Mouse (Mus musculus): Measurements from ENCODE around the gene Tmem88.
"Not testable (repeated sequence)": the region's sequence is repeated elsewhere in the genome, so short reads cannot be mapped to it uniquely, and the experiment has no call there.

The Tmem88 gene

DNA sequence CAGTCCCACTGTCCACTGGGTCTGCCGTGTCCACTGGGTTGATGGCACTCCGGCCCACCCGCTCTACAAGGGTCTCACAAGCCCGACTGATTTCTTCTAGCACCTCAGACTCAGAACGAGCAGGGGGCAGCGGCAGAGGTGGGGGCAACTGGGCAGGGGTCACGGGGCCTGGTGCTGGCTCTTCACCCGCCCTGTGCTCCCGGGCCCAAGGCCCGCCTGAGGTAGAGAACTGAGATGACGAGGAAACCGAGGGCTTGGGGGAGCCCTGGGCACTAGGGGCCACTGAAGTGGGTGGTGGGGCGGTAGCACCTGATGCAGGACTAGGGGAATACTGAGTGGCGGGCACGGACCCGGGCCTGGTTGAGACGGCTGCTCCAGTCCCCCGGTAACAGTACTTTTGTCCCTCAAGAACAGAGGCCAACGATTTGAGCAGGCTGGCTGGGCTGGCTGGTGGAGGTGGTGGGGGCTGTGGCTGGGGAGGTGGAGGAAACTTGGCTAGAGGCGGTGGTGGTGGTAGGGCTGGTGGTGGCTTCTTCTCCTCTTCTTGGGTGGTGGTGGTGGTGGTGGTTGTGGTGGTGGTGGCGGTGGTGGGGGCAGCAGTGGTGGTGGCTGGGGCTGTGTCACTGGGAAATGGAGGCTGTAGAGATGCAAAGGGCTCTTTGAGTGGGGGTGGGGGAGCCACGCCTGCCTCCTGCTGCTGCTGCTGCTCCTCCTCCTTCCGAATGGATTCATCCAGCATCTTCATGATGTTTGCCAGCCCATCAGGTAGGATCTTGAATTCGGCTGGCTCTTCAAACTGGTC is 6.8 kb upstream of the Tmem88 start:
- no peak for DNase-seq (ENCODE audit: low spot score in 2 of 2)

DNA sequence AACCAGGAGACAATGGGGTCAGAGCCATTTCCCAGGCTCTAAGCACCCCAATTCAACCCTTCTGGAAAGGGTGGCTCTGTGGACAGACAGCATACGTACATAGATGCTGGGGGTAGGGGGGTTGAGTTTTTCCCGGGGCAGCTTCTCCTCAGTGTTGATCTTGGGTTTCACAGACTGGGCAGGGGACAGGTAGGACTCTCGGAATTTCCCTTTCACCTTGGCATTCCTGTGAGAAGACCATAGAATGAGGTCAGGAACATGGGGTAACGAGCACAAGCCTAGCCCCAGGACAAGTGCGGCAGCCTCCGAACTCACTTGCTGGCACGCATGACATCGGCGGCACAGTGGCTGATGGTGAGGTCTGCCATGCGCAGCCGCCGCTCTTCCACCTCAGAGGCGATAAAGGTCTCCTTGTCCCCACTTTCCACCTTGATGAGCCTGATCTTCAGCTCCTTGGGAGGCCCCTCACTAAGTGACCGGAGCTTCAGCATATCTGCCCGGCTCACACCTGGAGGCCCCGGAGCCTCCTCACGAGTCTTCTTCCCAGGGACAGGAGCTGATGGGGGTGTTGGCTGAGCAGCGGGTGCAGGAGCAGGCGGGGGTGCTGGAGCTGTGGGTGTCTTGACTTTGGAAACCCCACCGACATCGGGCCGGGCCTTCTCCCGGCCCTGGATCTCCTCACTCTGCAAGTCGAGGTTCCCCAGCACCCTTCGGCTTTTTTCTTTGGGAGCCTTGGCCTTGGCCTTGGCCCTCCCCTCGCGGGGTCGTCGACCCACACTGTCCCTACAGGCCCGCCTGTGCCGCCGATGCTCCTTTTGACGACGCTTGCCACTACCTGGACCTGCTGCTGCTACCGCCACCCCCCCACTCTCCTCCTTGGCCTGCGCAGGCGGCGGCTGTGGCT is 5.9 kb upstream of the Tmem88 start:
- no peak for DNase-seq (ENCODE audit: low spot score in 2 of 2)

DNA sequence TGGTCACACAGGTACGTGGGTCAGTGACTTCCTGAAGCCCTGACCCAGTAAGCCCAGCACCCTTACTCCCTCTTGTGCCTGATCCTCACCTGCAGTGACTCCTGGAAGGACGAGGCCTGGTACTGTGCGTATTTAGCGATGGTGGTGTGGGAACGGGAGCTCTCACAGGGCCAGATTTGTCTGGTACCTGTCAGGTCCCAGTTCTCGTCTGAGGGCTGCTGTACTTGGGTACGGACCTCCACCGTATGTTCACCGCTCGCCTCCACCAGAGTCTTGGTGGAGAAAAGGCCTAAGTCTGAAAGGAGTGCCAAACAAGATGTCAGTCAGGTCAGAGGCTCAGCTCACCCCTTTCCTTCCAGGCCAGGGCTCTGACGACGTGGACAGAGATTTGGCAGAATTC is 4.0 kb upstream of the Tmem88 start:
- no peak for DNase-seq (ENCODE audit: low spot score in 2 of 2)

DNA sequence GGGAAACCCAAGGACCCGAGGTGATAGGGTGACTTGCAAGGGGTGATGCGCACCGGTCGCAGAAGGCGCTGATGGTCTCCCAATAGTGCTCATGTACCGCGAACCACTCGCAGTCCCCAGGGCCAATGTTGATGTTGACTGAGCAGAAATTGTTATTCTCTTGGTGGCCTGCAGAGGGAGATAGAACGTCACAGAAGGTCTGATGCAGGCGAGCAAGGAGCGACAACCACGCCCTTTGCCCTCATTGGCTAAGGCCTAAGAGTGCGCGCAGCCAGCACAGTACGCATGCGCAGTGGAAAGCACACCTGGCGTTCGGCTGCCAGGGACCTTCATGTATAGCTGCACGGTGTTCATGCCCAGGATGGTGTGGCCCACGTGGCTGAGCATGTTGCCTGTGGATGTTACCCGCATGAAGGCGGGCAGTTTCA is 3.2 kb upstream of the Tmem88 start:
- DNase-seq (ENCODE audit: low spot score in 2 of 2): peak; percentile 80 to 87

DNA sequence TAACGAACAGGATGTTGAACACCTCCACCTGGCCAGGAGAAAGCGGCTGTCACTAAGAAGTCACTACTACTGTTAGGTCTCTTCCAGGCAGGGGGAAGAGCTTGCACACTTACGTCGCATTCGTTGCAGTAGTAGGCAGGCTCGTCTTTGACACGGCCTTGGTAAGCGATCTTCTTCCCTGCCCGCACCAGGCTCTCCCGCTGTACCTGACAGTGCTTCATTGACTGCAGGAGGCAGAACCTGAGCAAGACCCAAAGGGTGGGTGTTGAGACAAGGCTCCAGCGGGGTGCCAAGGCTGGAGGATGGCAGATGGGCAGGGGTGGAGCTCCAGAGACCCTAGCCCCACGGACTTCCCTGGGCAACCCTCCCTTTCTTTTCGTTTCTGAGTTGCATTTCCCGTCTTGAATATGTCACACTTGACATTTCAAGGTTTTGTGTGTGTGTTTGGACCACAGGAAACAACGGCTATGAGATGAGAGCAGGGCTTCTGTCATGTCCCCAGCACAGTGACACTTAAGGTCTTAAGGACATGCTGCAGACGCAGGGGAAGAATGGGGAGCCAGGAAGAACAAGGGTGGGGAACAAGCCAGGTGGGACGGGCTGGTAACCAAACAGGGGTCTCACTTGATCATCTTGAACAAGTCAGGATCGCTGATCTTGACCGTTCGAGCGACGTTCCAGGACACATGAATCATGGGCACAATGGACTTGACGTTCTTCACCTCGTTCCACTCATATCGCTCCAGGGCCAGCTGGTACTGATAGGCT is 2.2 kb upstream of the Tmem88 start:
- DNase-seq (ENCODE audit: low spot score in 2 of 2): no peak

DNA sequence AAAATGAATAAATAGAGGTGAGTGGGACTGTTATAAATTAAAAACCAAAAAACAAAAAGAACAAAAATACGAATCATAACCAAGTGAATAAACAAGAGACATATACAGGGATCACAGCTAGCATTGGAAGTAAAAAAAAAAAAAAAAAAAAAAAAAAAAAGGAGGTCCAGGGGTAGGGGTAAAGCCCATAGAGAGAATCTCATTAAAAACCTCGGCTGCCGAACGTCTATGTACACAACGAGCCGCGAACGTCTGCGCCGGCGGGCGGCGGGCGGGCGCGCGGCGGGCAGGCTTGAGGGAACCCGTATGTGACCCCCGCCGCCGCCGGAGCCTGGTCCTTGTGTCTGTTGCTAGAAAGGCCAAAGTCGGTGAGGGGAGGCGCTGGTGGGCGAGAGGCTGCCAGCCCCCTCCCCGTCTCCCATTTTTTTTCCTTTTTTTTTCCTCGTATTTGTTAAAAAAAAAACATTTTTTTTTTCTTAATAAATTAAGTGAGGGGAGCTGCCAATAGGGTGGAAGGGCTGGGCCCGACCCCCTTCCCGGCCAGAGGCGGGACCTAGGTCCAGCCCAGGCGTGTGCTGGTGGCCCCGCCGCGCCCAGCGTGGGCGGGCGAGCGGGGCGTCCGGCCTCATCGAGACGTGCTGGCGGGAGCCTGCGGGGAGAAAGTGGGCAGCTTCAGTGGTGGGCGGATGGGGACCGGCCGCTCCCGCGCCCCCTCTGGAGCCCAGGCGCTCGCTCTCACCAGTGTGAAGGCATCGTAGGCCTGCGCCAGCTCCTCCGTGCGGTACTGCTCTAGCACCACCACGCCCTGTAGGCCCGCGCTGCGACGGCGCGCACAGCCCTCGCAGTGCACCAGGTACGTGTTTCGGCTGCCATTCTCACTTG is 1.4 kb upstream of the Tmem88 start:
- no peak for DNase-seq (ENCODE audit: low spot score in 2 of 2)

DNA sequence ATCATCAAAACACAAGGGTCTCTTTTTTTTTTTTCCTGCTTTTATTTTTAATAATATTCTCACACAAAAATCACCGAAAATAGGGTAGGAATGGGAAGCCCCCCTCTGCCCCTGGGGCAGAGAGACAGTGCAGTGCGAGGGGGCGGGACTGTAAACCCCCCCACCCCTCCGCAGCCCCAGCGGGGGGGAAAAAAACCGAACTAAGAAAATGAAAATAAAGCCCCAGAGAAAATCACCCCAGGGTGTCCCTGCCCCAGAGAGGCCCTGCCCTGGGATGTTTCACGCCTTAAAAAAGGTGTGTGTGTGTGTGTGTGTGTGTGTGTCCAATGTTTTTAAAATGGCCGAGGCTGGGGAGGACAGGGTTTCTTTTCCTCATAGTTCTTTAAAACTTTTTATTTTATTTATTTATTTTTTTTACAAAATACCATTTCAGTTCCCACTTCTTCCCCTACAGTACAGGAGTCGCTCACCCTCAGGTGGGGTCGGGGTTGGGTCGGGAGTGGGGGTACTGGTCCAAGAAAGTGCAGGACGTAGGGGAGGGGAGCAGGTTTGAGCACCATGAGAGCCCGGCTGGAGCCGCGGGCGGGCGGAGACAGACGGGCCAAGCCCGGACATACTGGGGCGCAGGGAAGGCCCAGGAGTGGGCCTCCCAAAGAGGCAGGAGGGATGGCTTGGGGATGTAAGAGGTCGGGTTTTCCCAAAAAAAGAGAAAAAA is 609 bp upstream of the Tmem88 start:
- DNase-seq (ENCODE audit: low spot score in 2 of 2): no peak

DNA sequence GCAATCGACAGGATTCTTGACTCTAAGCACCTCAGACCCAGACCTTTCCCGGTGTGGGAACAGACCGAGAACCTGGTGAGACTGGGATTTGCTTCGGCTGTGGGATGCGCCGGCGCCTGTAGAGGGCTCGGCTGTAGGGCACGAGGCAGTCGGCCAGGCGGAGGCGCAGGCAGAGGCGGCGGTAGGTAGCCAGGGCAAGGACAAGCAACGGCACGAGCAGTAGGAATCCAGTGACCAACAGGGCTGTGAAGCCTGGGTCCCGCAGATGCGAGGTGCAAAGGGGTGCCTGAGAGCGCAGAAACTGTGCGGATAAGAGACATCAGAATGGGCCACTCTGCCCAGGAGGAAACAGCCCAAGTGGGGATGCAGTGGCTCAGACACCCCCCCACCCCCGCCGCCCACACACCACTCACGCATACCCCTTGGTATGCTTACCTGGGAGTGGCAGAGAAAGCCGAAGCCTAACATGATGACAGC is 415 bp downstream of the Tmem88 start:
- DNase-seq (ENCODE audit: low spot score in 2 of 2): peak in 1 of 2 experiments; percentile 42

DNA sequence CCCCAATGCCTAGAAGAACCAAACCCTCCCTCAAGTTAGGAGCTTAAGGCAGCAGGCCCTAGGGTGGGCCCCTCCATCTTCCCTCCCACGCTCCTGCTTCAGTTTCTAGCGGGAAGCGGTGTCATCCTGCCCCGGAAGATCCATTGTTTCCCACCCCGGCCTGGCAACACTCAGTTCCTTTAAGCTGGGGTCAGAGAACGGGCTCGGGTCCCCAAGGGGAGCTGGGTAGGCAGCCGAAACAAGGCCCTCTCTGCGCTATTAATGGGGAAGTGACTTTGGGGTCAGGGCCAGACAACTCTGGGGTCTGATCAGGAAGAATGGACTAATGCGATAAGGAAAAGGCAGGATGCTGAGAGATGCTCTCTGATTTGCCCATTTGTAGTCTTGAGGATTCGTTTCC is 1.3 kb downstream of the Tmem88 start:
- no peak for DNase-seq (ENCODE audit: low spot score in 2 of 2)

DNA sequence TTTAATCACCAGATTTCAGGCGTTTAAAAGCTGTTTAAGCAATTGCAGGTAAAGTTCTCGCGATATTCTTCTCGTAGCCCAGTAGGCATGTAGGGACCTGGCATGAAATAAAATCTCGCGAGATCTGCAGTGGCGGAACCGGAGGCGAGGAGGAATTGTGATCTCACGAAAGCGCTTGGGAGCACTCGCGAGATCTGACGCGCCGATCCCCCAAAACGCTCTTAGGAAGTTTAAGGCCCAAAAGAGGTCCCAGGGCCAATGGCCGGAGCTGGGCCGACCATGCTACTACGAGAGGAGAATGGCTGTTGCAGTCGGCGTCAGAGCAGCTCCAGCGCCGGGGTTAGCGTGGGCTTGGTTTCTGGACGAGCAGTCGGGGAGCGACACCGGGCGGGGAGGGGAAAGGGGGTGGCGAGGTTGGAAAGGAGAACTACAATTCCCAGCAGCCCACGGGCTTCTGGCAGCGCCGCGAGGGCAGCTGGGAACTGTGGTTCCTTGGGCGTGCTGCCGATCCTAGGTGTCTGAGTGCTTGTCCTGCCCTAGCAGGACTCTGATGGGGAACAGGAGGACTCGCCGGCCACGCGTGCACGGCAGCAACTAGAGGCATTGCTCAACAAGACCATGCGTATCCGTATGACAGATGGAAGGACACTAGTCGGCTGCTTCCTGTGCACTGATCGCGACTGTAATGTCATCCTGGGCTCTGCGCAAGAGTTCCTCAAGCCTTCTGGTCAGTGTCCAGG is 2.2 kb downstream of the Tmem88 start:
- peak; percentile 90 to 95 for DNase-seq (ENCODE audit: low spot score in 2 of 2)

DNA sequence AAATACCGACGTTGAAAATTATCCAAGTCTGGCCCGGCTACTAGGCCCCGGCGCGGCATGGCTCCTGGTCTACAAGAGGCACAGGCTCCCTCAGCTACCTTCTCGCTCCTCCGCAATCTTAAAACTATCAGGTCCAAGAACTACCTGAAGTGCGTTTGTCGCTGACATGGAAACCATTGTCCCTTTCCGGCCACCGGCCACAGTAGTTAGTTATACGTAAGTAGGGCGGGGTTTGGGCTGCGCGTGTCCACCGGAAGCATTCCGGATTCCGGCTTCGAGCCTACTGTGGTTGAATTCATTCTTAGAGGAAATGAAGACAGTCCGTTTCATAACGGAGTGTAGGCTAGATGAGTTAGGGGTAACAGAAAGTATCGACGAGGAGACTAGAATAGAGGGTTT is 2.8 kb downstream of the Tmem88 start, which contains the start of the genes Naa38 and Cyb5d1:
TSS of gene Naa38 (plus strand) at position 253 of the 399 bp plus-strand sequence.
TSS of gene Cyb5d1 (minus strand) at position 397 of the 399 bp plus-strand sequence.
- peak; percentile 83 to 88 for DNase-seq (ENCODE audit: low spot score in 2 of 2)

DNA sequence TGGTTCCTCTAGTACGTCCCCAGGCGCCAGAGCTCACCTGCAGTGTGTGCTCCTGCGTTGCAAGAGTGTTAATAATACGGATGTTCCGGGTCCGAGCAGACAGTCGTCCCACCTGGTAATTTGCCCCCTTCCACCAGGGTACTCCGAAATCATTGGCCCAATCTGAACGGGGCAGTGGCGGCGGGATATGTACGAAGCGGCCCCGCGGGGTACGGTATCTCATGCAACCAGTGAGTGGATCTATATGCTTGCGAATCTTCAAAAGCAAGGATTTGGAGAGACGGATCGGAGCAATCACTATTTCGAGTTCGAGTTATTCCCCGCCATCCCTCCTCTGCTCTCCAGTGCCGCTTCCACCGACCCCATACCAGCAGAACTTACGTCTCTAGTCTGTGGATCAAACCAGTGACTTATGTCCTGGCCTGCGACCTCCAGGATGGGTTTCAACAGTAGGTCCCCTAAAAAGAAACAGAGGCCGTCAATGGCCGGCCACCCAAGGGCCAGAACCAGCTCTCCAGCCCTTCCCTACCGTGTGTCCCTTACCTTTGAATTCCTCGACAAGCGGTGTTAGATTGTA is 3.4 kb downstream of the Tmem88 start:
- not testable (repeated sequence) for DNase-seq (ENCODE audit: low spot score in 2 of 2)

DNA sequence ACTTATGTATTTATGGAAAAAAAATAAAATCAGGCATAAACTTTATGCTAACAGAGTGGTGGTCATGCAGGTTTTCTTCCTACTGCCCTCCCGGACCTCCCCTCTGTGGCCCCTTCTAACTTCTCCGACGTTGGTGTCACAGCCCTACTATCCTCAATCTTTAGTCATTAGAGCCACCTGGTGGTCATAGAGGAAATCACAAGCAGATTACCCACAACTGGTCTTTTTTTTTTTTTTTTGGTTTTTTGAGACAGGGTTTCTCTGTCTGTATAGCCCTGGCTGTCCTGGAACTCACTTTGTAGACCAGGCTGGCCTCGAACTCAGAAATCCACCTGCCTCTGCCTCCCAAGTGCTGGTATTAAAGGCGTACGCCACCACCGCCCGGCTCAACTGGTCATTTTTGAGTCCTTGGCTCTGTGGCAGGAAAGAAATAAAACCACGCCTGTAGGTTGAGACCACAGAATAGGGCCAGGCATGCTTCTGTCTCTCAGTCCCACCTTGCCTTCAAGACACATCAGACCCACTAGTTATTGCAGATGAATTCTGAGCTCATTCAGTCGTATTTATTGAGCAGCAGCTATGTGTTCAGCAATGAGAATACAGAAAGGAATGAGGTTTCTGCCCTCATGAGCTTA is 7.5 kb downstream of the Tmem88 start:
- peak in 1 of 2 experiments; percentile 47 for DNase-seq (ENCODE audit: low spot score in 2 of 2)

DNA sequence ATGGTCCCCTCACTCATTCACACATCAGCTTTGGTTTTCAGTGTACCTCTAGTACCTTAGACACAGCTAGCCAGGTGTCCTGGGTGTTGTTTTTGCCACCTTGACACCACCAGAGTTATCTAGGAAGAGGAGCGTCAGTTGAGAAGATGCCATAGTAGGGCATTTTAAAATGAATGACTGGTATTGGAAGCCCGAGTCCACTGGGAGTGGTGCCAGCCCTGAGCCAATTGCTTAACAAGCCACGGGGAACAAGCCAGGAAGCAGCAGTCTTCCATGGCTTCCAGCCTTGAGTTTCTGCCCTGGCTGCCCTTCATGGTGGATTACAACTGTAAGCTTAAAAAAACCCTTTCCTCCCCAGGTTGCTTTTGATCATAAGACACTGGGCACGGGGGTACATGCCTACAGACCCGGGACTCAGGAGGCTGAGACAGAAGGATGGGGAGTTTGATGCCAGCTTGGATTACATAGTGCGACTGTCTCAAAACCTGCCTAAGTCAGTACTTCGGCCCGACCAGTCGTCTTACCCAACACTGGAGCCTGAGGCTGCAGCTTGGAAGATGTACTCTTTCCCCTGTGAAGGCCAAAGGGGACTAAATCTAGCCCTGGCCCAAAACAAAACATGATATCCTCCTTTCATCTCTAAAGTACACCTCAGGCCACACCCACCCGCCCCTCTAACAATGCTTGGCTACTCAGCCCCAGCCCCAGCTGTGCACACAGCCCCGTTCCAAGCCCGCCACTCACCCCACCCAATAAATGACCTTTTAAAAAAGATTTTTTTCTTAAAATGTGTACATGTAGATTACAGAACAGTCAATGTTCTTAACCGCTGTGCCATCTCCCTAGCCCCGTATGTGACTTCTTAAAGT is 8.3 kb downstream of the Tmem88 start:
- peak in 1 of 2 experiments; percentile 75 for DNase-seq (ENCODE audit: low spot score in 2 of 2)

DNA sequence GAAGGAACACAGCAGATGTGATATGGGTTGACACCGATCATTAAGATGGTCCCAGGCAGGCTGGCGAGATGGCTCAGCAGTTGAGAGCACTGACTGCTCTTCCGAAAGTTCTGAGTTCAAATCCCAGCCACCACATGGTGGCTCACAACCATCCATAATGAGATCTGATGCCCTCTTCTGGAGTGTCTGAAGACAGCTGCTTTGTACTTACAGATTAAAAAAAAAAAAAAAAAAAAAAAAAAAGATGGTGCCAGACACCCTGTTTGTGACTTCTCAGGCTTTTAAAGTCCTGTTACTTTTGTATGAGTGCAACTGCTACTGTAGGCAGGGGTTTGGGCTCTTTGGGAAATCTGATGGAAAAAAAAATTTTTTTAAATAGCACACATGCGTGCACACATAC is 9.4 kb downstream of the Tmem88 start:
- DNase-seq (ENCODE audit: low spot score in 2 of 2): no peak

DNA sequence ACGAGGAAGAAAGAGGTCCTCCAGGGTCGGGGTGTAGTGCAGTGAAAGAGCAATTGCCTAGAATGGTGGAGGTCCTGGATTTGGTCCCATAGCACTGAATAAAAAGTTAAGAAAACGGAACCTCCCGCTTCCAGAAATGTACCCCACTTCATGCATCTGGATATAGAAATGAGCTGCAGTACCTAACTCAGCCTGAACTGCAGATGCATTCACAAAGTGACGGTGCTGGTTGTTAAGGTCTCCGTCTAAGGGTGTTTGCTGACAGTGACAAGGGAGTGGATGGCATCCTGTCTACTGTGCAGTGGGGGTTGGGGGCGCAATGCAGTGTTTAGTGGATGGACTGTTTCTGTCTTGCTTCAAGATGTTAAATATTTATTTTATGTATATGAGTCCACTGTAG is 11.3 kb downstream of the Tmem88 start:
- DNase-seq (ENCODE audit: low spot score in 2 of 2): no peak

DNA sequence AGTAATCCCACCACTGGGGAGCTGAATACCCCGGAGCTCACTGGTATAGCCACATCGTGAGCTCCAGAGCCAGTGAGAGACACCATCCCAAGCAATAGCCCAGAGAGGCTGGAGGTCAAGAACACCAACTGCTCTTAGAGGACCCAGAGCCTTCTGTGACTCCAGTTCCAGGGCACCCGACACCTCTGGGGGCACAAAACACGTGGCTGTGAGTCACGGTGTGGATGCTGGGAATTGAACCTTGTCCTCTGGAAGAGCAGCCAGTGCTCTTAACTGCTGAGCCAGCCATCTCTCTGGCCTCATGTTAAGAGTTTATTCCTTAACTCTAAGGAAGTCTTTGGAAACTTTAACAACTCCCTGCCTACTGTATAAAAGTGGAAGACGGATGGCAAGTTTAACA is 13.1 kb downstream of the Tmem88 start:
- DNase-seq (ENCODE audit: low spot score in 2 of 2): no peak
